Mouse (Mus musculus): Measurements from ENCODE around the gene Gm43552. TPM values are rescaled to one million over a fixed set of nuclear protein-coding genes. Genes with fewer than 3 reads are reported as not detected.

The Gm43552 gene
- polyA plus RNA-seq, 1 experiment = not detected

DNA sequence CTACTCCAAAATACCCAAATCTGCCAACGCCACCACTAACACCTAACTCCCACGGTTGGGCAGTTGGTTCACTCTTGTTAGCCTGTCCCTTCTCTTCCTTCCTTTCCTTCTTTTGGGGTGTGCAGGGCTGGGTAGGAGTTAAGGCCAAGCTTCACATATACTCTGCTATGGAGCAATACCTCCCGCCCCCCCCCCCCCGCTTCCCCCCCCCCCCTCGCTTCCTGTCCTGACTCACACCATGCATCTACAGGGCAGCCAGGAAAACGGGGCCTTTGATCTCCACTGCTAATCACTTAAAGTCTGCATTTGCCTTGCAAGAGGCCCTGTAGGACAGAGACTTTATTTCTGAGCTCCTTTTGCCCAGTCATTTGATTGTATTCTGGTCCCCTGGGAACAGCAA is 47.7 kb downstream of the Gm43552 start:
- no peak for DNase-seq (ENCODE audit: extremely low spot score in 1 of 2, low spot score in 1 of 2)

GRCm38 (mm10) chr5:65438041-65438440 is 54.6 kb downstream of the Gm43552 start:
- no peak for DNase-seq (ENCODE audit: extremely low spot score in 1 of 2, low spot score in 1 of 2)

DNA sequence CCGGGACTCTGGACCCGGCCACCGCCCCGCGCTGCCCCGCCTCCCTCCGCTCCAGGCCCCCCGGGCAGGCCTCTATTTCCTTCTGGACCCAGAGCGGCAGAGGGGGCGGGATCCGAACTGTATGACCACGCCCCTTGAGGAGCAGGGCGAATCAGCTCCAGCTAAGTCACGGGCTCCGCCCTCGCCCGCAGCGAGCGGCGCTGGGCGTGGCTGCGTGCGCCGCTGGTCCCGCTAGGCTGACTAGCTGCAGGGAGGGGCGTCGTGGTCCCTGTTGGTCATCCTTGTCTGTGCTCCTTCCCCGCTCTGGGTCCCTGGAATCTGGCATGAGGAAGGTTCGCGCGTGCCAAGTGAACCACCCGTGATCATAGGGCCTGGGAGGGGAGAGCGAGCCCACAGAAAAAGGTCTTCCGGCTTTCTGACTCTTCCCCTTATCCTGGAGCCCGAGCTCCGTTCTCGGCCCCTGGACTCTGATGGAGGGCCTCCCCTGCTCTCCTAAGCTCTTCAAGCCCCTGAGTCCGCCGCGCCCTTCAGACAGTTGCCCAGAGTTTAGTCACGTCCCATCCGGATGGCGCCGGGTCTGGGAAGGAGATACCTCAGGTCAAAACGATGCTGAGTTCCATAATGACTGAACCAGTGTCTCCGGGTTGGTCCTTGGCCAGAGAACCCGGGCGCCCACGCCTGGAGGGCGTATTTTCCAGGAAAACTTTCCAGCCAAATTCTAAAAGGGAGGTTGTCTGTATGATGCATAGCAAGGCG is 56.6 kb downstream of the Gm43552 start, which contains the start of gene Ugdh:
Ugdh (minus strand) TSS at position 144 of the 756 bp plus-strand sequence.
- peak; percentile 94 to 96 for DNase-seq (ENCODE audit: extremely low spot score in 1 of 2, low spot score in 1 of 2)

DNA sequence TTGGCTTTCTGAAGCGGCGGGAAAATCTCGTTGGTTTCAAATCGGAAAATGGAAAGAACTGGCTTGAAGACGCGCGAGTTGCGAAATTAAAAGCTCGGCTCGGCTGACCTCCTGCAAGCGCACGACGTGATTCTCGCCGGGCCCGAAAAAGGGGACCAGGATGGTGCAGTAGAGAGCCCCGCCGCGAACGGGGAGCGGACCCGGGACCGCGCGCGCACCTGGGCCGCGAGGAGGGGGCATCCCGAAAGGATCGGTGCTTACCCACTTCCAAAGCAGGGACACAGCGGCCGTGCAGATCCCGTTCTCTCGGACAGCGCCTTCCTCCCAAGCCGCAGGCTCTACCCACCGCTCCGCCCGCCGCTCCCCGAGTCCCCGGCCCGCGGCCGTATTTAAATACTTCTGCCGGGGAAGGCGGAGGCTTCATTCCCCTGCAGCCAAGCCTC is 57.2 kb downstream of the Gm43552 start:
- peak in 1 of 2 experiments; percentile 13 for DNase-seq (ENCODE audit: extremely low spot score in 1 of 2, low spot score in 1 of 2)

DNA sequence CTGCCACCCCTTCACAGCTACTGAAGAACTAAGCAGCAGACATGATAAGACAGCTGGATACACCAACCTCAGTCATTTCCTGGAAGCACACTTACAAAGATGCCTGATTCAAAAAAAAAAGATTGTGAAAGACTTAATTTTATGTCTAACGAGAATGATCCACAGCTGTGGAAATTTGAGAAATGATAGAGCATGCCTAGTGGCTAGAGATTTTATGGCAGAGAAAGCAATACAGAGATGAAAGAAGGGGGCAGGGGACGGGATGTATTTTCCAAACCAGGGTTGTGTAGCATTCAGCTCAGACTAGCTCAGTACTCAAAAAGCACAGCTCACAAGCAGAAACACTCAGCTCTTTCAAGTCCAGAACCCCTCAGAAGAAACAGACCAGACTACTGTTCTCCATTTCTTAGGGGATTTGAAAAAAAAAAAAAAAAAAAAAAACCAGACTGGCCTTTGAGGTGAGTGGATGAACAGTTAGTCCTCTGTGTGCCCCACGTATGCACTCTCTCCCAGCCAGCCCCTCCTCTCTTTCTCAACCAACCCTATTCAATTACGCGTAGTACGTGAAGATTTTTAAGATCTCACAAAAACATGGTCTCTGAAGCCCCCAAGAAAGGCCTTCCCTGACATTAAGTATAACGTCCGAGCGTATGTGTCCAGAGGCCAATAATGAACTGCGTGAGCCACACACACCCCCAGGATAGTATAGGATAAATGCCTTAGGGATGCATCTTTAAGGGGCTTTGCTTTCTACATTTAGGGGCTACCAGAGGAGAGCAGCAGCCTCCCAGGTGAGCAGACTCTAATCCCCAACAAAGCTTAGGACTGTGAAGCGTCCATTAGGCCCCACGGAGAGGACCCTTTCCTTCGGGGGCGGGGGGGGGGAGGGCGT is 57.9 kb downstream of the Gm43552 start:
- peak in 1 of 2 experiments; percentile 45 for DNase-seq (ENCODE audit: extremely low spot score in 1 of 2, low spot score in 1 of 2)

- no peak for DNase-seq (ENCODE audit: extremely low spot score in 1 of 2, low spot score in 1 of 2)
These were observed 63.2 kb downstream of the Gm43552 start for GRCm38 (mm10) chr5:65429441-65429840.

- no peak for DNase-seq (ENCODE audit: extremely low spot score in 1 of 2, low spot score in 1 of 2)
These were observed 64.3 kb downstream of the Gm43552 start for GRCm38 (mm10) chr5:65428321-65428720.

DNA sequence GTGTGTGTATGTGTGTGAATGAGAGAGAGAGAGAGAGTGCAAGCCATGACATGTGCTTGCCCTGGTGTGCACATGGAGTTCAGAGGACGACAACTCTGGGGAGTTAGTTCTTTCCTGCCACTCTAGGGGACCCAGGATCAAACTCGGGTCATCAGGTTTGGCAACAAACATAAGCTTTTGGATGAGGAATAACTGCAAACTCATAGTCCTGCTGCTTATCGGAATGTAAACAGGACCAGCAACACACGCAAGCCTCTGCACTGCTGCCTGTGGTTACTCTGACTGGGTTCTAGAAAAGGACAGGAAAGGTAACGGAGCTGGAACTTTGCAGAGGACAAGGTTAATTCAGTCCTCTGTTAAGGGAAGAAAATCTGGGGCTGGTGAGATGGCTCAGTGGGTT is 67.4 kb downstream of the Gm43552 start:
- DNase-seq (ENCODE audit: extremely low spot score in 1 of 2, low spot score in 1 of 2) = no peak

GRCm38 (mm10) chr5:65424215-65424614 is 68.4 kb downstream of the Gm43552 start:
- DNase-seq (ENCODE audit: extremely low spot score in 1 of 2, low spot score in 1 of 2) = no peak

GRCm38 (mm10) chr5:65422803-65423202 is 69.8 kb downstream of the Gm43552 start:
- no peak for DNase-seq (ENCODE audit: extremely low spot score in 1 of 2, low spot score in 1 of 2)

DNA sequence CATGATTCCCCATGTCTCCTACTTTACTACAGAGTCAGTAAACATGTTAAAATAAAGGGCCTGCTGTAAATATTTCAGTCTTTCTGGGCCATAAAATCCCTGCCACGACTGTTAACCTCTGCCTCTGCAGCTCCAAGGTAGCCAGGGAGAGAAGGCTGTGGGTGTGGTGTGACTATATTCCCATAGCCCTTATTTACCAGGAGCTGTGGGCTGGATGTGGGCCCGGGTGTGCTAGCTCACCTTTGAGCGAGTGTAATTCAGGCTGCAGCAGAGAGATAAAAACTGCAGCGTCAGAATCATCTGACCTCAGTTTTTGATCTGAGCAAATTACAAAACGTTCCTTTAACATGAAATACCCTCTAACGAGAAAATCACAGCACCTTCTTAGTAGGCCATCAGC is 71.8 kb downstream of the Gm43552 start:
- no peak for DNase-seq (ENCODE audit: extremely low spot score in 1 of 2, low spot score in 1 of 2)

- DNase-seq (ENCODE audit: extremely low spot score in 1 of 2, low spot score in 1 of 2) = no peak
These were observed 73.5 kb downstream of the Gm43552 start for GRCm38 (mm10) chr5:65419136-65419535.

DNA sequence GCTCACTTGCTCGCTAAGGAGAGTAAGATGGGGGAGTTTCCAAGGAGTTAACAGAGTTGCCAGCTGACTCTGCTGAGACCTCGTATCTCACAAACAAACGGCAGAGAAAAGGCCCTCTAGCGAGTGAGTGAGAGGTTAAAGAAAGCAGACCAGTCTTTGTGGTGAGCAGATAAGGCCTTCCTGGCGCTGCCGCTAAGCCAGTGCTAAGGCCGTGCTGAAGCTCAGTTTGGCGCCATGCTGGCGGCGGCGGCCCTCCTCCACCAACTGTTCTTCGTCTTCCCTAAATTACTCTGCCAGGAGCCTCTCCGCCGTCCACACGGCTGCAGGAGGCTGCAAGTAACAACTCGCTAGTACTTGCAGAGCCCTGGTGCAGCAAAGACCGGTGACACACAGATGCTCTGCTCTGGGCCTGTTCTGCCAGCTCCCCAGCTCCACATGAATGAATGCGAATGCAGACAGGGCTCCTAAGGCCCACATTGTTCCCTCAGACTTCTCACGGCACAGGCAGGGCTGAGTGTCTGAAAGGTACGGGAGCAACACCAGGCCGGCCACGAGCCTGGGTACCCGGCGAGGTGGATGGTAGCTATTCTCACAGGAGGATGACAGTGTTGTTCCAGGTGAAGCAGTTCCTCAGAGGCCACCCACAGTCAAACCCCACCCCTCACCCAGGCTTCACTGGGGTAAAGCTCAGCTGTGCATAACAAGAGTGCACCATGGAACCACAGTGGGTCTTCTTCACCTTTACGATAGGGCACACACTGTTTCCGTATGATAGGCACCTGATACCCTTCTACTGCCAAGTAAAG is 76.8 kb downstream of the Gm43552 start:
- DNase-seq (ENCODE audit: extremely low spot score in 1 of 2, low spot score in 1 of 2) = no peak

DNA sequence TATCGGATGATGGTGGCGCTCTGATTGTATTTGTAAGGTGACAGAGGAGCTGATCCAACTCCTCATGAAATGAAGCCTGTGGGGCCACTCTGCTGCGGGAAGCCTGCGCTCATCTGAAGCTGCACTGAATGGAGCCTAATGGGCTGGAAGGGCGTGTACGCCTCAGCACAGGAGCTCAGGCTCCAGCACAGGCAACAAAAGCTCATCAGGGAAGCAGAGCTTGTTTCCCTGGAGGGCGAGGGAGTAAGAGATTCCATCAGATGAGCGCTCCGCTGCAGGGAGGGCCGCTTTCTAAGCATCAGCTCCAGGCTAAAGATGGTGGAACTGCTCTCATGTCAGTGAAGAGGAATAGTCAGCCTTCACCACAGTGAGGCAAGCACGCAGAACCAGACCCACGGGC is 84.6 kb downstream of the Gm43552 start:
- no peak for DNase-seq (ENCODE audit: extremely low spot score in 1 of 2, low spot score in 1 of 2)

DNA sequence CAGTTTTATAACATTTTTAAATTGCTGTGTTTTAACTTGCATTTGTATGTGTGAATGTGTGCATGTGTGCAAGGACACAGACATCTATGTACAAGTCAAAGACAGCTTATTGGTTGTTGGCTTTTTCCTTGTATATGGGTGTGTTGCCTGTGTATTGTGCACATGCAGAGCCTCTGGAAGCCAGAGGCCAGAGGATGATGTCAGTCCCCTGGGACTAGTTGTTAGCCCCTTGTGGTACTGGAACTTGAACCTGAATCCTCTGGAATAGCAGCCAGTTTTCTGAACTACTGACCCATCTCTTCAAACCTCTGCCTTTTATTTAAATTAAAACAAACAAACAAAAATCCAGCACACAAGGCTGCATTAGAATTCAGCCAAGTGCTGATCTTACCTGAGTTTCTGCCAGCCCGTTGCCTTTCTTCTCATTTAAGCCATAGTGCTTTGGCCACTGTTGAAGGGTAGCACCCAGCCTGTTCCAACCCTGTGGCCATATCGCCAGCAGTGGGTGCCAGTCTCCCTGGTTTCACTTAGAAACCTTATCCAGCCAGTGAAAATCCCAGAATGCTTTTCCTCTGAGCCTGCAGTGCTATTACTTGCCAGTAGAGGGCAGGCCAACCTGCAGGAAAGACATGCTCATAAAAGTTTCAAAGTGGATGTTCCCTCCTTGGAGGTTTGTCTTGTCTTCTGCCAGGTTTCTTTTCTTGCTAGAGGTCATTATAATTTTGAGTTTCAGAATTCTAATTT is 91.2 kb downstream of the Gm43552 start:
- peak; percentile 66 to 91 for DNase-seq (ENCODE audit: extremely low spot score in 1 of 2, low spot score in 1 of 2)

DNA sequence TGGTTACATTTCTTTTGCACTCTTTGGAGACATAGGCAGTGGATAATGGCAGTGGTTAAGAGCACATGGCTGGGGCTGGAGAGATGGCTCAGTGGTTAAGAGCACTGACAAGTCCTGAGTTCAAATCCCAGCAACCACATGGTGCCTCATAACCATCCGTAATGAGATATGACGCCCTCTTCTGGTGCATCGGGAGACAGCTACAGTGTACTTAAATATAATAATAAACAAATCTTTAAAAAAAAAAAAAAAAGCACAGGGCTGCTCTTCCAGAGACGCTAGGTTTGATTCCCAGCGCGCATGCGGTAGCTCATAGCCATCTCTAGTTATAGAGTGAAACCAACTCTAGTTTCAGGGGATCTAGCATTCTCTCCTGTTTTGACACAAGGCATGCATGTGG is 98.2 kb downstream of the Gm43552 start:
- DNase-seq (ENCODE audit: extremely low spot score in 1 of 2, low spot score in 1 of 2) = no peak

- no peak for DNase-seq (ENCODE audit: extremely low spot score in 1 of 2, low spot score in 1 of 2)
These were observed 100.9 kb downstream of the Gm43552 start for GRCm38 (mm10) chr5:65391753-65392152.

- peak; percentile 98 to 100 for DNase-seq (ENCODE audit: extremely low spot score in 1 of 2, low spot score in 1 of 2)
These were observed 101.7 kb downstream of the Gm43552 start, which contains the start of the genes Rpl9 and Lias for GRCm38 (mm10) chr5:65390648-65391644. TSS of gene Rpl9 (minus strand) at chr5:65391444. TSS of gene Lias (plus strand) at chr5:65391497.
